Mouse (Mus musculus) liver, embryonic 14.5 days (tissue): Measurements from ENCODE around the gene Myo1b.

Experiments
- CTCF ChIP-seq: IDR thresholded peaks from 2 replicates; pipeline ENCODE4 v1.5.1; 2016; ENCODE audit warnings: antibody characterized with exemption, low read depth, control low read depth
- EP300 ChIP-seq: IDR thresholded peaks from 2 replicates; pipeline ENCODE4 v1.6.1; 2016; ENCODE audit warnings: antibody characterized with exemption, low read depth

DNA sequence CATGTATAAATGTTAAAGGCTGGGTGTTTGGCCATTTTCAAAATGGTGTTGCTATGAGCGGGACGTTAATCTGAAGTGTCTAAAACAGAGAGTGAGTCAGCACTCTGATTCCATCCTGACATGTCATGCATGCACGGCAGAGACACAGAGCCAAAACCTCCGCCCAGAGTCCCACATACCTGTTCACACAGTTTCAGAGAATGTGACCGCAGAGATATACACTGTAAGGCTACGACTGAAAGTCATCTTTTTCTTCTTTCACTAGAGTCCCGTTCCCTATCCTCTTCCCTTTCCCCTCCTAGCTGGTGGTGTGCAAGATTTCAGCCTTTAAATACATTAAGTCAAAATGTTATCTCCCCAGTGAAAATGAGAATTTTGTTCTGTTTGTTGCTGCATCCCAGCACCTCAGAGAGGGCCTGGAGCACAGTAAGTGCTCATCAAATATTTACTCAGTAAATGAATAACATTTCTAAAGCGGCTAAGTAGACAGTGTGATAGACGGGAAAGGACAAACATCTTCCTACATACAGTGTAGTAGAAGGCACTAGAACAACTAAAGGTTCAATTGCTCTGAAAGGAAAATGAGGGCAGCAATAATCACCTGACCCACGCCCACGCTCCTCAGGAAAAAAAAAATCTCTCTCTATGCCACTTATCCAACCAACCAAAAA, 59.5 kb downstream of the Myo1b start:
- TF ChIP-seq CTCF (no peak), EP300 (no peak)
